Mouse (Mus musculus) ES-E14 (cell line): ENCODE measurements around the gene Cd300lf.

ENCODE experiments used
- HCFC1 ChIP-seq: IDR thresholded peaks from 2 replicates; pipeline ENCODE4 v1.6.1; 2012; ENCODE audit warnings: low read length, inconsistent platforms, borderline replicate concordance; ENCODE audit not compliant: insufficient read depth
- MAFK ChIP-seq: IDR thresholded peaks from 2 replicates; pipeline ENCODE4 v1.6.1; 2014; ENCODE audit warnings: mild to moderate bottlenecking, low read depth, low read length, inconsistent platforms; ENCODE audit not compliant: insufficient read depth
- ZC3H11A ChIP-seq: IDR thresholded peaks from 2 replicates; pipeline ENCODE4 v1.6.1; 2012; ENCODE audit warnings: low read depth, mild to moderate bottlenecking, inconsistent platforms, low read length, borderline replicate concordance
- ZNF384 ChIP-seq: IDR thresholded peaks from 2 replicates; pipeline ENCODE4 v1.6.1; 2012; ENCODE audit warnings: low read depth, low read length, inconsistent platforms

DNA sequence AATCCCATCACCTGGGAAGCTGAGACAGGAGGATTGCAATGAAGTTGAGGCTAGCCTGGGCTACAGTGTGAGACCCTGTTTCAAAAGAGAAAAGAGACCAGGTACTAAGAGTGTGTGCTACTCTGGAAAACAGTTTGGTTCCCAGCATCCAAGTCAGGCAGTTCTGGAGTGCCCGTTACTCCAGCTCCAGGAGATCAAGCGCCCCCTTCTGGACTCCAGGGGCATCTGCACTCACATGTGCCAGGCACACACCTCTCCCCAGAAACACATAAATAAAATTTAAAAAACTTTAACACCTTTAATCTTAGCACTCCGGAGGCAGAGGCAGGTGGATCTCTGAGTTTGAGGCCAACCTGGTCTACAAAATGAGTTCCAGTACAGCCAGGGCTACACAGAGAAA, 52.4 kb downstream of the Cd300lf start:
- TF ChIP-seq HCFC1: no peak
- TF ChIP-seq ZNF384: no peak
- no peak for TF ChIP-seq ZC3H11A
- TF ChIP-seq MAFK: no peak
